Mouse (Mus musculus): ENCODE measurements around the gene Slc34a1. TPM values are rescaled to one million over a fixed set of nuclear protein-coding genes. Genes with fewer than 3 reads are reported as not detected.
A peak's percentile ranks its signal among the peaks of the same experiment; 100 is the strongest.

Gene Slc34a1
- polyA plus RNA-seq, 1 experiment from 2014 or later: not detected

DNA sequence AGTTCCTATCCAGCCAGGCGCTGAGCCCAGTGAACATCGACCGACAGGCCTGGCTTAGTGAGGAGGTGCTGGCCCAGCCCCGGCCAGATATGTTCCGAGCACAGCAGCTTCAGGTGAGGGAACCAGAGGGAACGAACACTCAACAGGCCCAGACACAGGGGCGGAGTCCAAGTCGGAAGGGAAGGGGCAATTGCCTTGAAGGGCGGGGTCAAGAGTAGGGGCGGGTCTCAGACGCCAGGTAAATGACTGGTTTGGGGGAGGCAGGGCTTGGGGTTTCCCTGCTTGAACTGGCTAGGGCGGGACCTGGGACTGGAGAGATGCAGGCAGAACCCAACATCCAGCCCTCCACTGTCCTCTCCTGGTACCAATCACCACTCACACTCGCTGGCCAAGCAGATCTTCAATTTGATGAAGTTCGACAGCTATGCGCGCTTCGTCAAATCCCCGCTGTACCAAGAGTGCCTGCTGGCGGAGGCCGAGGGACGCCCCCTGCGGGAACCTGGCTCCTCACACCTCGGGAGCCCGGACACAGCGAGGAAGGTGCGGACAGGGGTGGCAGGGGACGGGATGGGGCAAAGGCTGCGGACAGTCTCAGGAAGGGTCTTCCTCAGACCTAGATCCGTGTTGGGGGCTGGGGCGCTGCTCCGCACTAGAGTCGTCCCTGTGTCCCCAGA, 18.9 kb upstream of the Slc34a1 start:
- WGBS: 7% methylated on average over 32 of the region's 32 CpGs
- H3K4me2 ChIP-seq: no peak overlapping the region
- no peaks in the 10 kb centered on the region for H3K9me3 ChIP-seq
- no peaks in the 10 kb centered on the region for H3K4me1 ChIP-seq (replicated peaks)
- ATAC-seq (ENCODE audit: low read depth): no peak
- H3K27ac ChIP-seq (replicated peaks): no peak overlapping the region
- no peak overlapping the region for H3K9ac ChIP-seq
- H3K36me3 ChIP-seq: no peaks in the 10 kb centered on the region
- H3K27me3 ChIP-seq: peaks cover 86% of the 10 kb centered on the region
- H3K4me3 ChIP-seq: no peak overlapping the region

DNA sequence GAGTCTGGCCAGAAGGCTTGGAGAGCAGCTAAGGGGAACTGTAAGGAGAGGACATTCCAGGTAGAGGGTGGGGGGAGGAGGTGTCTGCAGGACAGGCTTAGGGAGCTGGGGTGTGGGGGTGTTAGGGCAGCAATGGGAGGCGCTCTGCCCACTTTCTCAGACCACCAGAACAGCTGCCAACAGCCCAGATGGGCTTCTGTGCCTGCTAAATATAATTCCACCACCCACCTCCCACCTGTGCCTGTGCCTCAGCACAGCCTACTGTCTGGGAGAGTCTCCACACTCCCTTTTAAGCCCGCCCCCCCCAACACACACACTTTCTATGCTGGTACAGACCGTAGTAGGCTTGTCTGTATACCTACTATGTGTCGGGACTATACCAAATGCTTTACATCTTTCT, 16.2 kb upstream of the Slc34a1 start:
- no peaks in the 10 kb centered on the region for H3K4me1 ChIP-seq (replicated peaks)
- H3K9ac ChIP-seq: no peak overlapping the region
- H3K36me3 ChIP-seq: no peaks in the 10 kb centered on the region

DNA sequence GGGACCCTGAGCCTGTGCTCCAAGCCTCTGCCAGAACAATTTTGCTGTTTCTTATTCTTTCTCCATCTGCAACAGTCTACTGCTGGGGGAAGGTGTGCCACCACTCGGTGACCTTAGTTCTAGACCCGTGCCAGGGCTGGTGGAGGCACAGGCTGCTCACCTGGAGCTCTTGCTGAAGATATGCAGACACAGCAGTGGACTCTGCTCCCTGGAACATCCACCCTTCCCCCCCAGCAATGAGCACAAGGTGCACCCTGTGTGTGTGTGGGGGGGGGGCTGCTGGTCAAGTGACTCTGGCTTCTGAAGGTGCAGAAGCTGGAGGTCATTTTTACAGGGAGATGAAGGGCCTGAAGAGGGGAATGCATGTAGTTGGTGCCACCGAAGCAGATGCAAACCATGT, 7.3 kb upstream of the Slc34a1 start:
- H3K27me3 ChIP-seq: no peaks in the 10 kb centered on the region
- no peaks in the 10 kb centered on the region for H3K36me3 ChIP-seq
- H3K4me3 ChIP-seq: no peak overlapping the region
- H3K4me1 ChIP-seq (replicated peaks): no peaks in the 10 kb centered on the region
- no peak overlapping the region for H3K4me2 ChIP-seq
- H3K9ac ChIP-seq: no peak overlapping the region
- no peak for ATAC-seq (ENCODE audit: low read depth)
- WGBS: 87% methylated on average over 3 of the region's 3 CpGs
- no peaks in the 10 kb centered on the region for H3K9me3 ChIP-seq
- H3K27ac ChIP-seq (replicated peaks): no peak overlapping the region

More for the DNA sequence above, 16.2 kb upstream of the Slc34a1 start:
- no peak overlapping the region for H3K4me2 ChIP-seq
- WGBS: 84% methylated on average over 4 of the region's 4 CpGs
- no peak for ATAC-seq (ENCODE audit: low read depth)
- H3K4me3 ChIP-seq: no peak overlapping the region
- H3K9me3 ChIP-seq: no peaks in the 10 kb centered on the region
- peaks cover 73% of the 10 kb centered on the region for H3K27me3 ChIP-seq
- no peak overlapping the region for H3K27ac ChIP-seq (replicated peaks)

DNA sequence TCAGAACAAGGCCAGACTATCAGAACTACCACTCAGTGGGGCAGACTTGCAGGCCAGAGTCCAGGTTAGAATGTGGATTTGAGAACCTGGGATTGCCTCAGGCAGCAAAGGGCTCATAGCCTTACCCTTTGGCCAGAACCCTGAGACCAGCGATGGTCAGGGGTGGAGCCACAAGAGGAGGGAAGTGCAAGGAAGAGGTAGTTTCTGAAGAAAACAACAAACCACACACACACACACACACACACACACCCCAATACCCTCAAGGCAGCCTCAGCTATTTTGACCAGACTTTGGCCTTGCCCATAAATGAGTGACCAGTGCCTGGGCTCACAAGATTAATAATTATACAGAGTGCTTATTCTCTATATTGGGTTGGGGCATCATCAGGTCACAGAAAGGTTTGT, 6.4 kb upstream of the Slc34a1 start:
- Histone ChIP-seq H3K9me3 (no peaks in the 10 kb centered on the region), H3K4me1 (replicated peaks) (no peaks in the 10 kb centered on the region), H3K9ac (no peak overlapping the region), H3K4me3 (no peak overlapping the region), H3K27me3 (no peaks in the 10 kb centered on the region), H3K36me3 (no peaks in the 10 kb centered on the region), H3K27ac (replicated peaks) (no peak overlapping the region), H3K4me2 (no peak overlapping the region)
- ATAC-seq (ENCODE audit: low read depth): no peak
- WGBS: 70% methylated on average over 1 of the region's 1 CpGs

DNA sequence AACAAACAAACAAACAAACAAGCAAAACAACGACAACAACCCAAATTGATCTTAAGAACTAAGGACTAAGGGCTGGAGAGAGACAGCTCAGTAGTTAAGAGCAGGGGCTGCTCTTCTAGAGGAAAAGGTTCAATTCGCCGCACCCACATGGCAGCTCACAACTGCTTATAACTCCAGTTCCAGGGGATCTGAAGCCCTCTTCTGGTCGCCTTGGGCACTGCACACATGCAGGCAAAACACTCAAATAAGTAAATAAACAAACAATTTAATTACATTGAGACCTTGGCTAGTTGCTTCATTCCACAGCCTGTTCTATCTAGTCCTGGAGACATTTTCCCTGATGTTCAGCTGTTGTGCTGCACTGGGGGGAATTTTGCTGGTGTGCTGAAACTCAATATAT, 5.1 kb upstream of the Slc34a1 start:
- Histone ChIP-seq H3K4me2 (no peak overlapping the region), H3K4me3 (no peak overlapping the region), H3K9me3 (no peaks in the 10 kb centered on the region), H3K27ac (replicated peaks) (no peak overlapping the region), H3K27me3 (peaks cover 2% of the 10 kb centered on the region; the same call in 1 of the 2 replicates), H3K36me3 (no peaks in the 10 kb centered on the region), H3K9ac (no peak overlapping the region), H3K4me1 (replicated peaks) (no peaks in the 10 kb centered on the region)
- no peak for ATAC-seq (ENCODE audit: low read depth)
- 71% methylated on average over 4 of the region's 4 CpGs for WGBS

DNA sequence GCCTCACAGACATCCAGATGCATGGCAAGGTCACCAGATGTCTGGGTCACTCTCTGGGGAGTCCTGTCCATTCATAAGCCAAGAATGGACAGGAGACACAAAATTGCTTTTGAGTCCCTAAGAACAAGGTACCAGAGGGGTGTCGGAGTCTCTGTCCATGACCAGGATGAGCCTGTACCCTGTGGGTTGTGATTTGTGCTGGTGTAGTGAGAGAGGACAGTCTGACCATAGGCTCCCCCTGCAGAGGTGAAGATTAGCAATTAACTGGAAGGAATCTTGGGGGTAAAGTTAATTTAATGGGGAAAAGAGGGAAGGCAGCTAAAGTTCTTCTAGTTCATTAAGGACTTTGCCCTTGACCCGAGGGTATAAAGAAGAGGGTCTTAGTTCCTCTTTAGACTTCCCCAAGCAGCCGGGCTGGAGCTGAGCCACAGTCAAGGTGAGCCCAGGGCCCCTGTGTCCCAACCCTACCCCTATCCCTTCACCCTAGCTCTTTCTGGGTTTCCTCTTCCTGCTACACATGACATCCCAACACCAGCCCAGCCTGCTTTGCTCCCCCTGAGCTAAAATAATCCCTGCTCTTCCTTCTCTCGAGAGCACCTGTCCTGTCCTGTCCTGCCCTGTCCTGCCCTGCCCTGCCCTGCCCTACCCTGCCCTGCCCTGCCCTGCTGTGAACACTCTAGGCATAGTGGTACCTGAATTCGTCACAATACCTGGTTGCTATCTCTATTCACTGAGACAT, 1.5 kb downstream of the Slc34a1 start:
- Histone ChIP-seq H3K9ac (no peak overlapping the region), H3K27me3 (peaks cover 10% of the 10 kb centered on the region), H3K4me1 (replicated peaks) (peaks cover 5% of the 10 kb centered on the region; the same call in 1 of the 2 replicates), H3K9me3 (no peaks in the 10 kb centered on the region), H3K36me3 (no peaks in the 10 kb centered on the region), H3K4me3 (no peak overlapping the region), H3K4me2 (no peak overlapping the region), H3K27ac (replicated peaks) (no peak overlapping the region)
- no peak for ATAC-seq (ENCODE audit: low read depth)
- 75% methylated on average over 5 of the region's 5 CpGs for WGBS

DNA sequence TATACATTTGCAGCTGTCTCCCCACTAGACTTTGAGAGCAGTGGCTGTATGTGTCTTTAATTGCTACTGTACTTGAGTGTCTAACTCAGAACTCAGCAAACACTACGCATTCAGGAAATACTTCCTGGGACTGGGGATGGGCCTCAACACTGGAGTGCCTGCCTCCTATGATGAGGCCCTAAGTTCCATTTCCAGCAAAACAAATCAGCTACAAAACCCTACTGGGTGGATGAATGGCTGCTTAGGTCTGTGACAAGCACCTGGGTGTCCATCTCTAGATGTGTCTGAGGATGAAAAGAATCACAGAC, 2.0 kb downstream of the Slc34a1 start:
- H3K4me3 ChIP-seq: no peak overlapping the region
- H3K36me3 ChIP-seq: no peaks in the 10 kb centered on the region
- H3K9ac ChIP-seq: no peak overlapping the region
- H3K27ac ChIP-seq (replicated peaks): no peak overlapping the region
- no peak overlapping the region for H3K4me2 ChIP-seq
- peaks cover 6% of the 10 kb centered on the region for H3K4me1 ChIP-seq (replicated peaks)
- 76% methylated on average over 1 of the region's 1 CpGs for WGBS
- no peaks in the 10 kb centered on the region for H3K9me3 ChIP-seq
- peaks cover 10% of the 10 kb centered on the region for H3K27me3 ChIP-seq
- no peak for ATAC-seq (ENCODE audit: low read depth)

DNA sequence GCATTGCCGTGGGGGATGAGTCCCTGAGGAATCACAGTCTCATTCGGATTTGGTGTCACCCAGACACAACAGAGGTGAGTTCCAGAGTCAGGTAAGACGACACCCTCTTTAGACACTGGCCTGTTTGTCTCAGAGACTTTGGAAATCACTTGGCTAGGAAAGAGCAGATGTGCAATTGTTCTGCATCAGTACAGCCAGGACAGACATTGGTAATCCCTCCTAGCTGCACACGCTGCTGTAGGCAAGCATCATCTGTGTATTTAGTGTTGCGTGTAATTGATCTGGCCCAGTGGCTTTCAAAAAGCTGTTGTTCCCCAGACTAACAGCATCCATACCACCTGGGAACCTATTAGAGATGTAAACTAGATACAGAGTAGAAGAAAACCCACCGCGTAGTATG, 5.3 kb downstream of the Slc34a1 start:
- H3K27me3 ChIP-seq: peaks cover 4% of the 10 kb centered on the region
- H3K36me3 ChIP-seq: no peaks in the 10 kb centered on the region
- no peak overlapping the region for H3K9ac ChIP-seq
- H3K27ac ChIP-seq (replicated peaks): peak overlapping the region; percentile 80
- H3K4me2 ChIP-seq: no peak overlapping the region
- peak; percentile 49 for ATAC-seq (ENCODE audit: low read depth)
- H3K4me3 ChIP-seq: no peak overlapping the region
- 48% methylated on average over 7 of the region's 7 CpGs for WGBS
- H3K9me3 ChIP-seq: no peaks in the 10 kb centered on the region
- peaks cover 16% of the 10 kb centered on the region for H3K4me1 ChIP-seq (replicated peaks)

DNA sequence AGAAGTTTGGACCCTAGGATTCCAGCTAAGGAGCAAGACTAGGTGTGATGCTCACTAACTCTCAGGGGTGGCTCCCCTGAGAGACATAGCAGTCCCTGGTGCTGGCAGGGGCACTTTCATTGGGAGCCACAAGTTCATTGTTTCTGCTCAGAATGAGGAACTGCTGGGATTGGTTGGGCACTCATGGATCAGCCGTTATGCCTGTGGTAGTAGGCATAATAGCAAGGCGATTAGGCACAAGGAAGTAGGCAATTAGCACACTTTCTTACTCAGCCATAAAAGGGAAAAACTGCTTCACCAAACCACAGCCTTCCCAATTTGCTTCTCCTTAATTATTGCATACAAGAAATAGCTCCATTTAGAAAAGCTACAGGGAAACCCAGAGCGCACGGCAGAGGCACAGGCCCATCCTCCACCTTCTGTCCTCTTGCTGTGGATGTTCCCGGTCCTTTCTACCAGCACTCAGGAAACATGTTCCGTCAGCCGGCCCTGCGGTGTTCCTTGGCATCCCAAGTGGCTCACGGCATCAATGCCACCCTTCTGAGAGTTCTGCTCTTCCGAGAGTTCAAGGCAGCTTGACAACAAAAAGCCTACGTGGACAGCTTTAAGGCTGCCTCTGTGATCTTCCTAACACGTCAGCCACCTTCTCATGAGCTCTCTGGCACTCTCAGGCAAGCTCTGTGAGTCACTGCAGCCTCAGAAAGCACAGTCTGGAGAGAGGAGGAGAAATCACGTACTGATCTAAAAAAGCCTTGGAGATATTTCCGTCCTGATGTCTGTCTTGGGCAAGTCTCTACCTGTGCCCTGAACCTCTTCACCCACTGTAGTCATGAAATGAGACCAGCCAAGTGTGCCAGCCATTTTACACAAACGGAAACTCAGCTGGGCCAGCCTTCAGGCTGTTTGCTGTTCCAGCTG, 6.2 kb downstream of the Slc34a1 start:
- Histone ChIP-seq H3K4me2 (no peak overlapping the region), H3K27me3 (no peaks in the 10 kb centered on the region), H3K4me3 (no peak overlapping the region), H3K9me3 (no peaks in the 10 kb centered on the region), H3K9ac (peak overlapping the region; percentile 2; the same call in 1 of the 2 replicates), H3K4me1 (replicated peaks) (peaks cover 16% of the 10 kb centered on the region), H3K36me3 (no peaks in the 10 kb centered on the region), H3K27ac (replicated peaks) (peak overlapping the region; percentile 80)
- peak; percentile 22; the same call in 1 of the 2 replicates for ATAC-seq (ENCODE audit: low read depth)
- WGBS: 63% methylated on average over 15 of the region's 15 CpGs

DNA sequence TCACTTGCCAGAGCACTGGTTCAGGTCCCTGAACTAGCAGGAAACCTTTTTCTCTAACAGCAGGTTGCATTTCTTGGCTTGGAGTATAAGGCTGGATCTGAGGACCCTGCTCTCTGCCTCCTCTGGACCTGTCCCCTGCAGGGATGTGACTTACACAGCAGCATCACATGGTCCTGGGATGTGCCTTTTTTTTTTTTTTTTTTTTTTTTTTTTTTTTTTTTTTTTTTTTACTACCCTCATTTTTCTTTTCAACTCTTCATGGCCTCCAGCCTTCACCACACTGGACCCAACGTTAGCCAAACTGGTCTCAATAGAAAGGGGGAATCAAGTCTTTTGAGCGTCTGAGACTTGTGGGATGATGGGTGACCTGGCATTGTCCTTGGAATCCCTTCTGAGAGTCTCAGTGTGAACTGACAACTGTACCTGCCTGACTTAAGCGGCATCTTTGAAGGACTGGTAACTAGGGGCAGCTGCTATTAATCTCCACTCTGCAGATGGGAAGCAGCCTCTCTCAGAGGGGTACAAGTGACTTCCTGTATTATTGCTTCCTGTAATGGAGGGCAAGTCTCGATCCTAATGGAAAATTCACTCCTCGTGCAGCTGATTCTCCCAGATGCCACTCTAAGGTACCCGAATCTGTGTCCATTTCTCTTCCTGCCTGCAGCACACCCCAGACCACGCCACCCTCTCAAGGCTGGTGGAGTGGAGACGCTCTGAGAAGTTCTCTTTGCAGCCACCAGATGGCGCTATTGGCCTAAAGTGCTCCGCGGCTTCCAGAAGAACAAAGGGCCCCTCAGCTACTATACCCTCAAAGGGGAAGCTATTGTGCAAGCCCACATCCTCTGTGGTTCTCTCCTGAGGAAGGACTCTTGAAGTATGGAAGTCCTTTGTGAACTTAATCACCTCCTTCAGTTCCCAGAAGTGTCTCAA, 7.1 kb downstream of the Slc34a1 start:
- H3K4me3 ChIP-seq: no peak overlapping the region
- 12% methylated on average over 11 of the region's 11 CpGs for WGBS
- H3K9ac ChIP-seq: peak overlapping the region; percentile 54
- no peaks in the 10 kb centered on the region for H3K27me3 ChIP-seq
- peak overlapping the region; percentile 27 for H3K4me2 ChIP-seq
- H3K36me3 ChIP-seq: no peaks in the 10 kb centered on the region
- H3K4me1 ChIP-seq (replicated peaks): peaks cover 16% of the 10 kb centered on the region
- H3K27ac ChIP-seq (replicated peaks): peak overlapping the region; percentile 83
- ATAC-seq (ENCODE audit: low read depth): peak; percentile 79
- H3K9me3 ChIP-seq: no peaks in the 10 kb centered on the region

DNA sequence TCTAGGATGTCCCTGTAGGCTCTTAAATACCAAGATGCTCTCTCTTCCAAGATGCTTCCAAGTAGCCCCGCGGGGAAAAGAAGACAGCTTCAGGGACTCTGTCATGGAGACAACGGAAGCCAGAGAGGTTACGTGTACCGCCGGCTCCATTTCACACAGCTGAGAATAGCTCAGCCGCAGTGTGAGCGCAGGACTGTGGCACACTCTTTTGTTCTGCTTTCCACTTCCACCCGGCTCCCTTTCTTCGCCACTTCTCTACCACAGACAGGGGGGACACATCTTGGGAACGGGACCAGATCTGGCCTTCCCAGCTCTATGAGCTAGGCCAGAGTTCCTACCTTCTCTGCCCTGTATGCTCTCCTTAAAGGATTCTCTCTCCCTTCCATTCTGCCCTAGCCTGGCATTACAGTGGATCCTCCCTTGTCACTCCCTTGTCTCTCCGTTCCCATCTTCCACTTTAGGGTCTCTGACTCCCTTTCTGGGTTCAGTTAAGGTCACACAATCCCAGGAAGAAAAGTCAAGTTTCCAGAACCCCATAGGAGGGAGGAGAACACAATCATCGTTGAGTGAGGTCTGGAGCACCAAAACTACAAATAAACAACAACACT, 7.9 kb downstream of the Slc34a1 start:
- peak; percentile 29; the same call in 1 of the 2 replicates for ATAC-seq (ENCODE audit: low read depth)
- 55% methylated on average over 13 of the region's 13 CpGs for WGBS
- H3K9ac ChIP-seq: peak overlapping the region; percentile 54

More for the DNA sequence above, 7.9 kb downstream of the Slc34a1 start:
- Histone ChIP-seq H3K4me3 (no peak overlapping the region), H3K4me2 (0 out of 2 replicates have a peak overlapping the region, but pooled peaks have one; percentile 27), H3K27ac (replicated peaks) (peak overlapping the region; percentile 83), H3K4me1 (replicated peaks) (peaks cover 16% of the 10 kb centered on the region), H3K36me3 (no peaks in the 10 kb centered on the region), H3K9me3 (no peaks in the 10 kb centered on the region), H3K27me3 (no peaks in the 10 kb centered on the region)
